ENCODE assay signal across 8 mouse cellular contexts in the genomic region with DNA sequence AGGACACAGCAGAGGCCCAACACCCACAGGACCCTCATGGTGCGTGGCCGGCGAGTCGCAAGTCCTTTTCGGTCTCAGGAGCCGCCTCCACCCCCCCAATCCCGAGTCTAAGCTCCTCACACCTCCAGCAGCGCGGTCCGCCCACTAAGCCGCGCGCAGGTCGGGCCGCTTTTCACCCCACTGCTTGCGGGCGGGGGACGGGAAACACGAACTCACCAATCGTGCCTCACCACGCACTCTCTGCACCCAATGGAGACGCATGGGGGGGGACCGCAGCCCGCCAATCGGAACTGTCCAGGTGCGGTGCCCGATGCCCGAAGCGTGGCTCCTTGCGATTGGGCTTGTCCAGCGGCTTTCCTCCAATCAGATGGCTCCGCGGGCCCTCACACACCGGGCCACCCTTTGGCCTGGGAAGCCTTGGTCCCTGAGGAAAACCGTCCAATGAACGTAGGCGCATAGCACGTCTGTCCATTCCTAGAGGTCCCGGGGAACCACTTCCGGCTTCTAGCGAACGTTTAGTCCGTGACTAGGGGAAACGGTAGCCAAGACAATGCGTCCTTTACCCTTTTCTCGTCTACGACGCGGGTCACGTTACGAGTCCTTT. TPM values are rescaled to one million over a fixed set of nuclear protein-coding genes. Genes with fewer than 3 reads are reported as not detected.
DNase-seq lines count a peak whose midpoint lies in the region; ATAC-seq lines count a peak whose summit lies in the region.

Gene Hsp90b1 (minus strand): TSS at position 192 of the 604 bp plus-strand sequence.
Gene Ttc41 (plus strand): TSS at position 494 of the 604 bp plus-strand sequence.

- H3K27me3 ChIP-seq in intestine, embryonic 14.5 days (replicated peaks; ENCODE audit: control insufficient read depth, insufficient read depth, low read length): no peaks in the 10 kb centered on the region

- H3K4me2 ChIP-seq in intestine, embryonic 14.5 days (ENCODE audit: low read length): peak within 1 kb of the TSS; percentile 70

- ATAC-seq in intestine, embryonic 14.5 days (replicated peaks; ENCODE audit: low FRiP score, low TSS enrichment, low read depth): peak; percentile 97

- intact Hi-C loops in left cerebral cortex, postnatal 14 days (cut with DNase I): loop anchor here (2.0 kb wide), 1 partner anchor 73 kb away; the partner anchor contains the start of gene Nt5dc3

- peaks cover 36% of the 10 kb centered on the region for H3K36me3 ChIP-seq in intestine, embryonic 14.5 days (ENCODE audit: control insufficient read depth, insufficient read depth, low read length)

- H3K4me3 ChIP-seq in intestine, embryonic 14.5 days (ENCODE audit: low read depth, low read length): peak within 1 kb of the TSS; percentile 98

- peak within 1 kb of the TSS; percentile 98 for H3K9ac ChIP-seq in intestine, embryonic 14.5 days (ENCODE audit: low read length)

- H3K9me3 ChIP-seq in intestine, embryonic 14.5 days (ENCODE audit: control insufficient read depth, low read length): no peaks in the 10 kb centered on the region

- peaks cover 33% of the 10 kb centered on the region for H3K4me1 ChIP-seq in intestine, embryonic 14.5 days (replicated peaks; ENCODE audit: control insufficient read depth, insufficient read depth, low read length)

- peak within 1 kb of the TSS; percentile 96 for H3K27ac ChIP-seq in intestine, embryonic 14.5 days (ENCODE audit: low read depth)

- peak; percentile 93 to 97 for DNase-seq in adrenal gland, adult 18-20 months (ENCODE audit: low spot score in 2 of 2)
- DNase-seq in embryo, embryonic 11 days: peak; percentile 99
- peak; percentile 100 for DNase-seq in gastrocnemius, postnatal 25 days
- peak; percentile 96 for DNase-seq in intestine, embryonic 14.5 days (ENCODE audit: low spot score)
- DNase-seq in left cerebral cortex, postnatal 14 days (ENCODE audit: low spot score in 2 of 2): peak; percentile 99 to 100
- DNase-seq in mesoderm, embryonic 11.5 days (ENCODE audit: low read depth, low spot score): peak; percentile 100
- peak; percentile 100 for DNase-seq in right cerebral cortex, postnatal 36 days (ENCODE audit: low spot score in 2 of 2)
- DNase-seq in yolk sac, embryonic 10.5 days (ENCODE audit: low spot score): peak; percentile 100

- under 1% methylated on average over 51 of the region's 51 CpGs for WGBS in intestine, embryonic 14.5 days

RNA-seq across cellular contexts. Expression of gene Hsp90b1, which starts in this region (rescaled TPM):
- total RNA-seq in adrenal gland, adult 18-20 months (2021): 100 to 1,000 TPM; 593 to 704 TPM
- total RNA-seq in gastrocnemius, postnatal 25 days (2021): 100 to 1,000 TPM; 113 to 140 TPM
- 459 and 488 TPM in 2 replicates for polyA plus RNA-seq in intestine, embryonic 14.5 days (2014; fragmentation: Nextera tagmentation; extraction: Ambion mirVana)
- 100 to 1,000 TPM; 291 to 292 TPM for total RNA-seq in left cerebral cortex, postnatal 14 days (2021)

RNA-seq across cellular contexts. Expression of gene Ttc41, which starts in this region (rescaled TPM):
- total RNA-seq in adrenal gland, adult 18-20 months (2021): 1 to 10 TPM; 2.3 to 3.1 TPM
- total RNA-seq in gastrocnemius, postnatal 25 days (2021): 1 to 10 TPM; 1.4 to 1.5 TPM
- 3.5 and 3.7 TPM in 2 replicates for polyA plus RNA-seq in intestine, embryonic 14.5 days (2014; fragmentation: Nextera tagmentation; extraction: Ambion mirVana)
- total RNA-seq in left cerebral cortex, postnatal 14 days (2021): 1 to 10 TPM; 1.1 to 1.2 TPM

Comparison
In these comparisons a context has a peak if more than half of its experiments do, and no peak if none do; other contexts are left out.
1. Peak in every context shown above with its lines: DNase-seq, ATAC-seq, H3K4me3 ChIP-seq and H3K27ac ChIP-seq.